In the genomic region with DNA sequence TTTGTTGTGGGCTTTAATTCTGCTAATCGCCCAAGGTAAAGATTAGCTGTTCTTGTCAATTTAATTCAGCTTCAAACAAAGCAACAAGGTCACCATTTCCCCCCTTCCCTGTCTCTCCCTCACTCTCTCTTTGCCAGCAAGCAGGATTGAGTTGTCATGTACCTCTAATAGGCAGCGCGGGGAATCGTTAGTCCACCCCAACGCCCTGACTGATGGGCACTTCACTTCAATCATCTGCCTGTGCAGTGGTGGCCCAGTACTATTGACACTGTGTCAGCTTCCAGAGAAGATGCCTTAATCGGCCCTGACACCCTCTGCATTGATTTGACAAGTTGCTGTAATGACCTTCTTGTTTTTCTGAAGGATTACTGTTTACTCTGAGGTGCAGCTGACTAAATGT, we compare ENCODE assay signal across 16 mouse cellular contexts.
"Had no signal": no experiment of that assay in that cellular context is flagged by ENCODE, and none has a peak within 500 bp of the region (broad histone marks: within the 10 kb centered on the region; RNA-seq: fewer than 3 reads in every experiment).

No protein-coding gene starts in this region.

- H3K36me3 ChIP-seq: kidney, embryonic 15.5 days; limb, embryonic 10.5 days; liver, embryonic 15.5 days; neural tube, embryonic 12.5 days; stomach, embryonic 15.5 days had no signal

- H3K27ac ChIP-seq: kidney, embryonic 15.5 days; left cerebral cortex, adult 2 months; limb, embryonic 10.5 days; liver, embryonic 15.5 days; neural tube, embryonic 12.5 days; stomach, embryonic 15.5 days had no signal

- H3K9ac ChIP-seq: kidney, embryonic 15.5 days; liver, embryonic 15.5 days; lung, embryonic 14.5 days; neural tube, embryonic 12.5 days; stomach, embryonic 15.5 days had no signal

- H3K27me3 ChIP-seq: kidney, embryonic 15.5 days; liver, embryonic 15.5 days; megakaryocyte, embryonic 14.5 days; neural tube, embryonic 12.5 days; stomach, embryonic 15.5 days had no signal

- H3K4me3 ChIP-seq: kidney, embryonic 15.5 days; left cerebral cortex, adult 2 months; limb, embryonic 10.5 days; liver, embryonic 15.5 days; megakaryocyte, embryonic 14.5 days; neural tube, embryonic 12.5 days; stomach, embryonic 15.5 days had no signal

- H3K4me2 ChIP-seq: kidney, embryonic 15.5 days; liver, embryonic 11.5 days; liver, embryonic 15.5 days; lung, embryonic 14.5 days; neural tube, embryonic 12.5 days; stomach, embryonic 15.5 days had no signal

- H3K9me3 ChIP-seq: kidney, embryonic 15.5 days; limb, embryonic 10.5 days; liver, embryonic 15.5 days; megakaryocyte, embryonic 14.5 days; neural tube, embryonic 12.5 days; stomach, embryonic 15.5 days had no signal

- DNase-seq: kidney, adult 18-20 months; kidney, postnatal 14 days; lung, embryonic 14.5 days; lung, postnatal 10 days; lung, postnatal 4 days; right cerebral cortex, postnatal 14 days; thymus, adult 2 months; thymus, postnatal 25 days had no signal

- H3K4me1 ChIP-seq: kidney, embryonic 15.5 days; limb, embryonic 10.5 days; liver, embryonic 15.5 days; megakaryocyte, embryonic 14.5 days; neural tube, embryonic 12.5 days; stomach, embryonic 15.5 days had no signal
